Mouse (Mus musculus) megakaryocyte, adult 5-6 weeks (primary cell): ENCODE results near the gene Mfsd9. TPM values are rescaled to one million over a fixed set of nuclear protein-coding genes. Genes with fewer than 3 reads are reported as not detected.

Source experiments
- total RNA-seq, 2 experiments: library from RNA; stranded (forward) in 1 of 2; stranded (reverse) in 1 of 2; fragments of 153-499, 151-499 nt in 1 of 2; fragments of 221-1000, 200-1000 nt in 1 of 2; gene quantifications; 2 replicates each; pipeline versions ENCODE4 v1.2.3 to v1.2.4; 2015 to 2017

The Mfsd9 gene
- total RNA-seq, 2 experiments from 2014 or later, result 1.8 to 2.3 TPM

Other genes with a start within 250 kb of the Mfsd9 start
- 0.38 TPM in 1 of 2 replicates, not detected in the other for gene Slc9a4, start 210.6 kb downstream of the Mfsd9 start, total RNA-seq (2015)
- gene Slc9a4, start 210.6 kb downstream of the Mfsd9 start, total RNA-seq (2017), result 0.11 TPM in 1 of 2 replicates, not detected in the other
- gene Slc9a2, start 110.1 kb downstream of the Mfsd9 start, total RNA-seq (2015), result 0.04 TPM in 1 of 2 replicates, not detected in the other
- 0.20 TPM in 1 of 2 replicates, not detected in the other for gene Slc9a2, start 110.1 kb downstream of the Mfsd9 start, total RNA-seq (2017)
- gene Tmem182, start 14.9 kb upstream of the Mfsd9 start, total RNA-seq (2015), result not detected in 2 replicates
- not detected in 2 replicates for gene Tmem182, start 14.9 kb upstream of the Mfsd9 start, total RNA-seq (2017)